8 mouse cellular contexts compared by ENCODE assay signal in genomic region chr19:32377701-32378325, GRCm38 (mm10). TPM values are rescaled to one million over a fixed set of nuclear protein-coding genes. Genes with fewer than 3 reads are reported as not detected.
DNase-seq lines count a peak whose midpoint lies in the region; ATAC-seq lines count a peak whose summit lies in the region.

No protein-coding gene starts in this region.

- no peak overlapping the region for H3K4me2 ChIP-seq in hindbrain, embryonic 14.5 days (replicated peaks)

- H3K27ac ChIP-seq in hindbrain, embryonic 14.5 days, result no peak overlapping the region

- WGBS in hindbrain, embryonic 14.5 days, result 55% methylated on average over 6 of the region's 7 CpGs

- H3K4me1 ChIP-seq in hindbrain, embryonic 14.5 days (replicated peaks; ENCODE audit: control insufficient read depth, insufficient read depth, low read length), result peaks cover 14% of the 10 kb centered on the region

- no peak overlapping the region for H3K4me3 ChIP-seq in hindbrain, embryonic 14.5 days (replicated peaks; ENCODE audit: low read length)

- peak; percentile 36 for DNase-seq in gastrocnemius, postnatal 25 days
- DNase-seq in gastrocnemius, adult 18-20 months (ENCODE audit: low spot score), result no peak
- peak; percentile 42 for DNase-seq in thymus, postnatal 4 days
- DNase-seq in thymus, adult 18-20 months, result no peak
- DNase-seq in hindbrain, embryonic 14.5 days (ENCODE audit: low spot score), result no peak
- no peak for DNase-seq in right cerebral cortex, postnatal 4 days
- DNase-seq in layer of hippocampus, adult 8-10 months (ENCODE audit: low spot score in 2 of 2), result no peak
- DNase-seq in frontal cortex, postnatal 10 days (ENCODE audit: low spot score in 2 of 2), result no peak

- H3K9ac ChIP-seq in hindbrain, embryonic 14.5 days, result no peak overlapping the region

- no peaks in the 10 kb centered on the region for H3K9me3 ChIP-seq in hindbrain, embryonic 14.5 days (ENCODE audit: control insufficient read depth, low read length)

- no peaks in the 10 kb centered on the region for H3K36me3 ChIP-seq in hindbrain, embryonic 14.5 days (replicated peaks; ENCODE audit: control insufficient read depth, insufficient read depth)

- peak; percentile 57 for ATAC-seq in hindbrain, embryonic 14.5 days (ENCODE audit: low FRiP score)

- no peaks in the 10 kb centered on the region for H3K27me3 ChIP-seq in hindbrain, embryonic 14.5 days (ENCODE audit: control insufficient read depth, insufficient read depth, low read length)

RNA-seq across cellular contexts. Expression of gene Sgms1, which starts 11.7 kb away (rescaled TPM):
- 10 to 100 TPM; 37.2 to 42.0 TPM for total RNA-seq in gastrocnemius, postnatal 25 days (2021)
- 10 to 100 TPM; 55.6 to 56.4 TPM for total RNA-seq in gastrocnemius, adult 18-20 months (2021)
- 18.4 and 19.2 TPM in 2 replicates for polyA plus RNA-seq in hindbrain, embryonic 14.5 days (2014; fragmentation: Nextera tagmentation; extraction: Ambion mirVana)
- total RNA-seq in layer of hippocampus, adult 8-10 months (2022), result 10 to 100 TPM; 46.6 to 58.3 (median 50.3) TPM

Comparison
In these comparisons a context has a peak if more than half of its experiments do, and no peak if none do; other contexts are left out.
1. DNase-seq: peak in gastrocnemius, postnatal 25 days (single experiment) and thymus, postnatal 4 days (single experiment); none in gastrocnemius, adult 18-20 months (single experiment), thymus, adult 18-20 months (0 of 2), hindbrain, embryonic 14.5 days (single experiment), right cerebral cortex, postnatal 4 days (single experiment), layer of hippocampus, adult 8-10 months (0 of 2) and frontal cortex, postnatal 10 days (0 of 2).